Mouse (Mus musculus) hindbrain, embryonic 10.5 days (tissue): Measurements from ENCODE around the gene Gpr1. TPM values are rescaled to one million over a fixed set of nuclear protein-coding genes. Genes with fewer than 3 reads are reported as not detected.
A peak's percentile ranks its signal among the peaks of the same experiment; 100 is the strongest.

ENCODE experiments used
- DNase-seq: peaks from one replicate; pipeline ENCODE4 v3.0.0-alpha.2; 2017; ENCODE audit warnings: low spot score
- H3K27ac ChIP-seq: fragments of 300-500 bp; sonication (generic); 2 replicates; pipeline ENCODE4 v1.5.1; 2016; ENCODE audit warnings: mild to moderate bottlenecking, moderate library complexity
- H3K27me3 ChIP-seq: fragments of 300-500 bp; sonication (generic); 2 replicates; pipeline ENCODE4 v1.6.1; 2016; ENCODE audit warnings: mild to moderate bottlenecking; ENCODE audit not compliant: poor library complexity, insufficient read depth, severe bottlenecking
- H3K36me3 ChIP-seq: fragments of 300-500 bp; sonication (generic); 2 replicates; pipeline ENCODE4 v1.6.1; 2016; ENCODE audit warnings: mild to moderate bottlenecking, moderate library complexity
- H3K4me1 ChIP-seq: fragments of 300-500 bp; sonication (generic); replicated peaks from 2 replicates; pipeline ENCODE4 v1.6.1; 2016; ENCODE audit warnings: mild to moderate bottlenecking
- H3K4me3 ChIP-seq: fragments of 300-500 bp; sonication (generic); 2 replicates; pipeline ENCODE4 v1.5.1; 2016; ENCODE audit warnings: mild to moderate bottlenecking, moderate library complexity
- H3K9me3 ChIP-seq: fragments of 300-500 bp; sonication (generic); 2 replicates; pipeline ENCODE4 v1.6.1; 2016; ENCODE audit warnings: mild to moderate bottlenecking, moderate library complexity
- WGBS: fragments of 180-500 bp; shearing (Covaris S2); methylation state at CpG from one replicate; pipeline ENCODE4 v1.1.7; 2016; 5-methylcytosine and 5-hydroxymethylcytosine counted together
- polyA plus RNA-seq: library from polyadenylated mRNA; unstranded; fragments of >200 nt; fragmentation: Nextera tagmentation; extraction: Ambion mirVana; gene quantifications from 2 replicates; pipeline ENCODE4 v1.2.1, GENCODE M21; 2016

Gene Gpr1
- 0.19 and 0.26 TPM in 2 replicates for polyA plus RNA-seq

DNA sequence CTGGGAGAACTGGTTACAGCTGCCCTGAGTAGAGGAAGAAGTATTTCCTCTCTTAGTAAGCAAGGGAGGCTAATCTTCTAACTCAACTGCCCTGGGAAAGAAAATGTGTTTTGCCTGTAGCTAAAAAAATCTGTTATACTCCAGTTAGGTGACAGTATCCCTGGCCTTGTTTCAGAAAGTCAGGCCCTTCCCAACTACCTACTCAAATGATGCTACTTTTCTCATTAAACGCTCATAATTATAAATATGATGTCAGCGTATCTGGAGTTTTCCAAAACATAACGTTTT is at the start of gene Gpr1:
Gpr1 (minus strand) TSS at position 273 of the 288 bp plus-strand sequence.
- WGBS, result 34% methylated on average over 3 of the region's 3 CpGs
- Histone ChIP-seq H3K36me3 (no peaks in the 10 kb centered on the region), H3K27ac (peak within 1 kb of the TSS; percentile 72), H3K4me3 (peak within 1 kb of the TSS; percentile 35), H3K9me3 (peaks cover under 1% of the 10 kb centered on the region; the same call in 1 of the 2 replicates), H3K4me1 (peaks cover 10% of the 10 kb centered on the region), H3K27me3 (0 out of 2 replicates have a peak, but pooled peaks cover 5% of the 10 kb centered on the region)
- DNase-seq, result no peak

DNA sequence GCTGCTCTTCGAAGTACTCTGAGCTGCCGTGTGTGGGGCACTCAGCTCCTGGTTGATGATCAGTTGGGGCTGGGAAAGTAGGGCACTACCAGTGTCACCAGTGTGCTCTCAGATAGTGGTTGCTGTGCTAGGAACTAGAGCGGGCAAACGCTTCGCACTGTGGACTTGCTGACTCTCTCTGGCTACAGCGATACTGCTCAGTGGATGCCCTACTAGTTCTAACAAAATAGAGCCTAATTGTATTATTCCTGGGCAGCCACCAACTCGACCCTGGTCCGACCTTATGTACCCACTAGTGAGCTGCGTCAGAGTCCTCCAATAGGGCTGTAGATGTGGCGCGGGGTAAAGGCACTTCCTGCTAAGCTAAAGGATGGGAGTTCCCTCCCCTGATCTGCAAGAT is 49.3 kb upstream of the Gpr1 start:
- WGBS, result 41% methylated on average over 11 of the region's 11 CpGs
- no peak for DNase-seq
- Histone ChIP-seq H3K4me3 (no peak overlapping the region), H3K36me3 (no peaks in the 10 kb centered on the region), H3K27me3 (peaks cover 97% of the 10 kb centered on the region), H3K27ac (no peak overlapping the region), H3K4me1 (no peaks in the 10 kb centered on the region; the same call in 1 of the 2 replicates), H3K9me3 (no peaks in the 10 kb centered on the region)

DNA sequence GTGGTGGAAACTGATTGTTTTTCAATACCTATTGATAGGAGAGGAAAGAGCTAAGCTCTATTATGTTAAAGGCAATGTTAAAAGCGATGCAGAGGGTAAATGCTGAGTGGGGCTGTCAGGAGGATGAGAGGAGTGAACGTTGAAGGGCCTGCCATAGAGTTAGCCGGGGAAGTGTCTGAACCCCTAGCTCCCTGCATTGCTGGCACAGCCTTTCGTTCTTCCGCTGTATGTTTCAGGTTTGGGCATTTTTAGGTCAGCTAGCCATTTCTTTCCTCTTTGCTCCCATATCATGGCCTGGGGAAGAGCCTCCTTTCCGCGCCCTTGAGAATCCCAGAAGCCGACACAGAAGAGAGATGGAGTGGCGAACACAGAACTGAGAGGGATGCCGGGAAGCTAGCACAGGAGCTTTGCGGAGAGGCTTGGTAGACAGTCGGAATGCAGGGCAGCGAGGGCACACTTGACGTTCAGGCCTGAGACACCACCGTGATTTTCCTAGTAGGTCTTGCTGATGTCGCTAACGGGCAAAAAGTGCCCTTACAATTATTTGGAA is 46.8 kb upstream of the Gpr1 start:
- DNase-seq, result no peak
- Histone ChIP-seq H3K27me3 (peaks cover 97% of the 10 kb centered on the region), H3K4me3 (no peak overlapping the region), H3K36me3 (no peaks in the 10 kb centered on the region), H3K4me1 (peaks cover 8% of the 10 kb centered on the region), H3K27ac (no peak overlapping the region), H3K9me3 (no peaks in the 10 kb centered on the region)
- WGBS, result 48% methylated on average over 17 of the region's 17 CpGs

DNA sequence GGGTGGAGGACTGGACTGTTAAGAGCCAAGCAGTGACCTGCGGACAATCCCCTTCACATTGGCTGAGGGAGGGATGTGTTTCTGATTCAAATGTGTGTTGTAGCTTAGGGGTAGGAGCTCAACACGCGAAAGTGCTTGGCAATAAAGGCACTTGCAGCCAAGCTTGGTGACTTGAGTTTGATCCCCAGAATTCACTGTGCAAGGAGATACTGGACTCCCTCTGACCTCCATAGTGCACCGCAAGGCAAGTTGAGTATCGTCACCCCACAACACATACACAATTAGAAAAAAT is 46.3 kb upstream of the Gpr1 start:
- WGBS, result 44% methylated on average over 5 of the region's 5 CpGs
- DNase-seq, result no peak
- peaks cover 97% of the 10 kb centered on the region for H3K27me3 ChIP-seq

DNA sequence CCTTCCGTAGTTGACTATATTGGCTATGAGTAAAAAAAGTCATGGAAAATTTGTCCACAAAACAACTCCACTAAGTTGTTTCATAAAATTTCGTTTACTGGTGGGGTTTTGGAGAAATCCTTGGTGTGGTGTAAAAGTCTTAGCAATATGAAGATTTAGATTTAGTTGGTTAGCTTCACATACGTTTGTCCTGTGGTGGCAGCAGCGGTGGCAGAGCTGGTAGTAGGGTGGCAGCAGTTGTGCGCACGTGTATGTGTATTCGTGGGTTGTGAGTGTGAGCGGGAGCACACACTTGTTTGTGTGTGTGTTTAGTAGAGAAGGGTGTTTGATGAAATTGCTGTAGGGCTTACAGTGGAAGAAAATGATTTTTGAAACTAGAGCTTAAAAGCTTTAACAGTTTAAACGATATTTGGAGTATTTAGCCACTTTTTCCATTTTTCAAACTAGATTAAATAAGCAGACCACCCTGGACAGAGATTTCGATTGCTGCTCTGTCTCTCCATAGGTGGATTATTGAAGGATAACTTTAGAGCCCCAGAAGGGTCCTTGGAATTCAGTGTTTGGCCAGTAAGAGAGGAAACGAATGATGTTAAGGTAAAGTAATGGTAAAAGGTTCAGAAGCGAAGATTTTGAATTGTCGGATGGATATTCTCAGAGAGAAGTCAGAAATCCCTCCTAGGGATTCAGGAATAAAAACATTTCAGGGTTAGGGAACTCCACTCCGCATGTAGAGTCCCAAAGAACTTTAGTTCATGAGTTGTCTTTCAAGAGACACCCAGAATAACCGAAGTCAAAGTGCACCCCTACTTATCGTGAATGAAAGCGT is 45.8 kb upstream of the Gpr1 start:
- no peak for DNase-seq
- 41% methylated on average over 17 of the region's 17 CpGs for WGBS
- Histone ChIP-seq H3K4me3 (no peak overlapping the region), H3K27me3 (peaks cover 97% of the 10 kb centered on the region), H3K27ac (no peak overlapping the region), H3K4me1 (peaks cover 18% of the 10 kb centered on the region), H3K36me3 (no peaks in the 10 kb centered on the region), H3K9me3 (no peaks in the 10 kb centered on the region)

More for the DNA sequence above, 46.3 kb upstream of the Gpr1 start:
- no peaks in the 10 kb centered on the region for H3K36me3 ChIP-seq
- no peak overlapping the region for H3K27ac ChIP-seq
- no peak overlapping the region for H3K4me3 ChIP-seq
- H3K9me3 ChIP-seq, result no peaks in the 10 kb centered on the region
- peaks cover 13% of the 10 kb centered on the region for H3K4me1 ChIP-seq

DNA sequence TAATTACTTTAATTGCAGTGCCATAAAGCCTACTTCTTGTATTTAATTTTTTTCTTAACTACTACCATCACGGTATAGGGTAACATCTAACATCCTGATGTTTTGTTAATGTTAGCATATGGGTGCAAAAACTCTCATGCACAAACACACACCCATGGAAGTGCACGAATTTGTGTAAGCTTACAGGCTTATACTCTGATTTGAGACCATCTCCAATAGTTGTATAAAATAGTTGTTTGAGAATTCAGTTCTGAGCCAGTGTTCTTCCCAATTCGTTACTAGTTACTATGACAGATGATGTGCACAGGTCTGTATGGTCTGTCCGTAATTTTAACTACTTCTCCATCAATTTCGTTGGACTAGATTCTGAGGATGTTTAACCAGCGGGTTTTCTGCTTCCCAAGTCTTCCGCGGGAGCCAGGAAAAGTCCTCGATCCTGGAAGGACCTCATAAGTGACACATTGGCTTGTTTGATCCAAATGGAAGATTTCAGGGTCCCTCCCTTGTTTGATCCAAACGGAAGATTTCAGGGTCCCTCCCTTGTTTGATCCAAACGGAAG is 45.0 kb upstream of the Gpr1 start:
- H3K36me3 ChIP-seq, result no peaks in the 10 kb centered on the region
- H3K27ac ChIP-seq, result no peak overlapping the region
- H3K9me3 ChIP-seq, result no peaks in the 10 kb centered on the region
- no peak overlapping the region for H3K4me3 ChIP-seq
- WGBS, result 40% methylated on average over 11 of the region's 11 CpGs
- peaks cover 97% of the 10 kb centered on the region for H3K27me3 ChIP-seq
- DNase-seq, result no peak
- H3K4me1 ChIP-seq, result peaks cover 22% of the 10 kb centered on the region

DNA sequence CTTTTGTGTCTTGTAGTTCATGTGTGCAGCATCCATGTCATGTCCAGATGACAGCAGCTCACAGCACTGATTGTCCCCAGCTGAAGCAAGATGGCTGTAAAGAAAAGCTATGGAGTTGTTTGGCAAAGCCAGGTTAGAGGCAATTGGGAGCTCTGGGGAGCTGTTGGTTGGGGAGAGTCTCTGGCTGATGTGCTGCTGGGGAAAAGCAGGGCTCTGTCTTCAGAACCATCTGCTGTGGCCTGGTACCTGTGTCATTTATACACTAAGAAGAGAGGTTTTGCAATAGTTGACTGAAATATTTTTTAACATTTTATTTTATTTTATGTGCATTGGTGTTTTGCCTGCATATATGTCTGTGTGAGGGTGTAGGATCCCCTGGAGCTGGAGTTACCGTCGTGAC is 44.2 kb upstream of the Gpr1 start:
- Histone ChIP-seq H3K4me3 (no peak overlapping the region), H3K36me3 (no peaks in the 10 kb centered on the region), H3K9me3 (no peaks in the 10 kb centered on the region), H3K27ac (no peak overlapping the region), H3K4me1 (peaks cover 23% of the 10 kb centered on the region), H3K27me3 (peaks cover 95% of the 10 kb centered on the region)
- 42% methylated on average over 2 of the region's 2 CpGs for WGBS
- no peak for DNase-seq

DNA sequence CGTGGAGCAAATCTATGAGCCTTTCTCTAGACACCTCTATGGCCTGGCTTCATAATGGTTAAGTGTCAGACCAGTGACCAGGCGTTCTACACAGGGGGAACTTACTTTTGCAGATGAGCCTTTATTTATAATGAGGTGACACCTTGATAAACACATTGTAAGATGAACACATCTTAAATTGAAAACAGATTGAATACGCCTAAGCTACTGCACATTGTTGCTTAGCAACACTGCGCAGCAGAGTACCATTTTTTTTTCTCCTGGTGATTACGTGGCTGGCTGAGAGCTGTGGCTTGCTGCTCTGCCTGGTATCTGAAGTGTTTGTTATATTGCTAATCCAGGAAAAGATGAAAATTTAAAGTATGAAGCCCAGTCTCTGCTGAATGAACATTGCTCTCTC is 41.7 kb upstream of the Gpr1 start:
- Histone ChIP-seq H3K27me3 (peaks cover 95% of the 10 kb centered on the region), H3K27ac (peak overlapping the region; percentile 50; the same call in 1 of the 2 replicates), H3K4me3 (no peak overlapping the region), H3K36me3 (no peaks in the 10 kb centered on the region), H3K9me3 (no peaks in the 10 kb centered on the region), H3K4me1 (peaks cover 35% of the 10 kb centered on the region)
- 21% methylated on average over 5 of the region's 5 CpGs for WGBS
- DNase-seq, result no peak

DNA sequence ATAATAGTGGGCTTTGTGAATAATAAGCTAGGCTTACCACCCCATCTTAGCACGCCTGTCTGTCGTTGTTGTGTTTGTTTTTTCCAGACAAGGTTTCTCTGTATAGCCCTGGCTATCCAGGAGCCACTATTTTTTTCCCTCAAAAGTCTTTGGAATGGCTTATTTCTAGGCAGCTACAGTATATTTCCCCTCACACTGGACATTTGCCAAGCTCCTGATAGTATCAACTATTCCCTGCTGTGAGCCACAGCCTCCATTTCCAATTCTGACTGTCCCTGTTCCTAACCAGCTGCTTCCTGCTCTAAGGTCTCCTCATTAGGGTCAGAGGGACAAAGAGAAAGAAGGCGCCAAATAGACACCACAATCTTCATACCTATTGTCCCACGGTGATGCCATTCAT is 40.8 kb upstream of the Gpr1 start:
- H3K4me3 ChIP-seq, result no peak overlapping the region
- H3K27me3 ChIP-seq, result peaks cover 95% of the 10 kb centered on the region
- peak overlapping the region; percentile 25; the same call in 1 of the 2 replicates for H3K27ac ChIP-seq
- peaks cover 36% of the 10 kb centered on the region for H3K4me1 ChIP-seq
- no peak for DNase-seq
- 15% methylated on average over 4 of the region's 4 CpGs for WGBS
- H3K9me3 ChIP-seq, result no peaks in the 10 kb centered on the region
- no peaks in the 10 kb centered on the region for H3K36me3 ChIP-seq

DNA sequence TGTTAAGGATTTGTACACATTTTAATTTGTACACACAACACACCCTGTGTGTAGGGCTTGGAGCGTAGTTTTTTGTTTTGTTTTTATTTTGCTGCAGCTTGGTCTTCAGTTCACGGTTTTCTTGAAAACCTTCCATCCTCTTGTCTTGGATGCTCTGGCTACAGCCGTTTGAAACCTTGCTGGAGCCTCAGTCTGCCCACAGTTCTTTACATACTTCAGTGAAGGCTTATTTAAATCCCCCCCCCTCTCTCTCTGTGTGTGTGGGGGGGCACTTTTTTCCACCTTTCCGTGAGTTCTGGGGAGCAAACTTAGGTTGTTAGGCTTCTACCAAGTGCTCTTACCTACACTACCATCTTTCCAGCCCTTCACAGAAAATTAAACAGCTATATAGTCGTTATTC is 38.9 kb upstream of the Gpr1 start:
- H3K9me3 ChIP-seq, result no peaks in the 10 kb centered on the region
- peak overlapping the region; percentile 33 for H3K4me3 ChIP-seq
- H3K36me3 ChIP-seq, result no peaks in the 10 kb centered on the region
- DNase-seq, result no peak
- peaks cover 49% of the 10 kb centered on the region for H3K4me1 ChIP-seq
- peak overlapping the region; percentile 83 for H3K27ac ChIP-seq
- 19% methylated on average over 5 of the region's 5 CpGs for WGBS
- H3K27me3 ChIP-seq, result peaks cover 97% of the 10 kb centered on the region

DNA sequence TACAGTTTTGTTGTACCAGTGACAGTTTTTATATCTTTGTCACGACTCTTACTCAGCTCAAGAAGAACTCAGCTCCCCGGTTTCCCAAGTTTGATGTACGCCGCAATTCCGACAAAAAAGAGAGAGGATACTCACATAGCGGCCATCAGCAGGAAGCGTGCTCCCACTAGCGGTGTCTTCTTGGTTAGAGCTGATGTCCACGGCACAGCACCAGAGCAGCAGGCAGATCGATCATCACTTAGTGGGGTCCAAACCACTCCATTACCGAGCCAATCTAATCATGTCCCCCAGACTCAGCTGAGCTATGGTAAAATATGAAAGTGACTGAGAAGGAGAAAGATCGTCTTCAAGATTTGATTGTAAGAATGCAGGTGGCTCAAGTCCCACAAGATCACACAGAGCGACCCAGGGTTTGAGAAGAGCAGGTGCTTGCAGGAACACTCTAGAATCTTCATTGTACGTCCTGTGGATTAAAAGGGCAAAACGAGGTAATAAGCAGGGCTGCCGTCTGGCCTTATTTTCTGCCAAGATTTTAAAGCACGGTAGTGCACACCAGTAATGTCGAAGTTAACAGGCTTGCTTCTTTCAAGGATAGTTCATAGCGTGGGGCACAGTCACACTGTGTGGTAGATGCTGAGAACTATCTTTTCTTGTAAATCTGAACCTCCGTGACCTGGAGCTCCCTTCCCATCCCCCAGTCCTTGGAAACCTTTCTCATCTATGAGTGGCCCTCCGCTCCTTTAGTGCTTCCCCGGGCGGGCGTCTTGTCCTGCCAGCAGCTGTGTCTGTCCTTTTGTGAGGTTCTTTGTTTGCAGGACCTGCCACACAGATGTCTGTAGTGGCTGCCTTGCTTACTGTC is 38.2 kb upstream of the Gpr1 start:
- DNase-seq, result peak; percentile 69
- peaks cover 97% of the 10 kb centered on the region for H3K27me3 ChIP-seq
- H3K36me3 ChIP-seq, result no peaks in the 10 kb centered on the region
- WGBS, result 32% methylated on average over 24 of the region's 24 CpGs
- H3K9me3 ChIP-seq, result no peaks in the 10 kb centered on the region
- peak overlapping the region; percentile 33 for H3K4me3 ChIP-seq
- H3K27ac ChIP-seq, result peak overlapping the region; percentile 83
- H3K4me1 ChIP-seq, result peaks cover 56% of the 10 kb centered on the region

DNA sequence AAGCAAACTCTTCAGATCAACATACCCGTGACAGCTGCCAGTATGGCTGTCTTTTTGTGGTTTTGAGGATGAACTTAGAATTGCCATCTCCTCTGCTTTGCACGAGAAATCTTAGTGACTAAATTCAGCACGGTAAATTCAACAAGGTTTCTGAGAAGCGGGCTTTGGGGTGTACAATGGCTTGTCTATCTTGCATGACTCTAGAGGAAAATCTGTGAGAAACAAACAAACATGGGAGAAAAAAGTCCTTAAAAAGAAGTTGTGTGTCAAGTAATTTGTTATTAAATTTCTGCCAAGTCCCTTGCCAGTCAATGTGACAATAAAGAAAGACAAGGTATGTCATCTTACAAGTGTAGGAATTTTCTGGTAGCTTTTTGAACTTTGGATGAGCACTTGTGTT is 34.9 kb upstream of the Gpr1 start:
- Histone ChIP-seq H3K9me3 (no peaks in the 10 kb centered on the region), H3K4me1 (peaks cover 41% of the 10 kb centered on the region), H3K27ac (no peak overlapping the region), H3K27me3 (peaks cover 87% of the 10 kb centered on the region), H3K36me3 (no peaks in the 10 kb centered on the region), H3K4me3 (no peak overlapping the region)
- WGBS, result 45% methylated on average over 4 of the region's 4 CpGs
- DNase-seq, result no peak
